Mouse (Mus musculus) heart, embryonic 16.5 days (tissue): ENCODE measurements around the gene Chst5. TPM values are rescaled to one million over a fixed set of nuclear protein-coding genes. Genes with fewer than 3 reads are reported as not detected.

Experiments
- polyA plus RNA-seq: library from polyadenylated mRNA; unstranded; fragments of >200 nt; fragmentation: Nextera tagmentation; extraction: Ambion mirVana; gene quantifications from 2 replicates; pipeline ENCODE4 v1.2.1, GENCODE M21; 2015

The Chst5 gene
- polyA plus RNA-seq, 1 experiment from 2014 or later: 0.41 TPM

Other genes starting within 250 kb of the Chst5 start
- gene Ctrb1, start 219.4 kb downstream of the Chst5 start, polyA plus RNA-seq: 0.17 and 2.1 TPM in 2 replicates
- gene Bcar1, start 166.6 kb downstream of the Chst5 start, polyA plus RNA-seq: 39.8 and 46.7 TPM in 2 replicates
- gene Cfdp1, start 56.2 kb downstream of the Chst5 start, polyA plus RNA-seq: 114 and 123 TPM in 2 replicates
- 3.4 and 3.8 TPM in 2 replicates for gene Tmem170, start 33.7 kb downstream of the Chst5 start, polyA plus RNA-seq
- gene Tmem231, start 23.4 kb upstream of the Chst5 start, polyA plus RNA-seq: 4.4 and 4.7 TPM in 2 replicates
- 198 and 211 TPM in 2 replicates for gene Gabarapl2, start 30.3 kb upstream of the Chst5 start, polyA plus RNA-seq
- 5.6 and 5.9 TPM in 2 replicates for gene Adat1, start 81.9 kb upstream of the Chst5 start, polyA plus RNA-seq
- 129 and 139 TPM in 2 replicates for gene Kars, start 100.9 kb upstream of the Chst5 start, polyA plus RNA-seq
- gene Terf2ip, start 101.0 kb upstream of the Chst5 start, polyA plus RNA-seq: 17.7 and 19.2 TPM in 2 replicates
- 0.20 and 0.60 TPM in 2 replicates for gene Gm6793, start 104.6 kb upstream of the Chst5 start, polyA plus RNA-seq